Mouse (Mus musculus) retina, postnatal 1 day (tissue): ENCODE data around the gene Esf1.
"Not testable (repeated sequence)": the region's sequence is repeated elsewhere in the genome, so short reads cannot be mapped to it uniquely, and the experiment has no call there.

Experiments used
- DNase-seq: peaks from one replicate; pipeline ENCODE4 v3.0.0-alpha.2; 2012

Gene Esf1

DNA sequence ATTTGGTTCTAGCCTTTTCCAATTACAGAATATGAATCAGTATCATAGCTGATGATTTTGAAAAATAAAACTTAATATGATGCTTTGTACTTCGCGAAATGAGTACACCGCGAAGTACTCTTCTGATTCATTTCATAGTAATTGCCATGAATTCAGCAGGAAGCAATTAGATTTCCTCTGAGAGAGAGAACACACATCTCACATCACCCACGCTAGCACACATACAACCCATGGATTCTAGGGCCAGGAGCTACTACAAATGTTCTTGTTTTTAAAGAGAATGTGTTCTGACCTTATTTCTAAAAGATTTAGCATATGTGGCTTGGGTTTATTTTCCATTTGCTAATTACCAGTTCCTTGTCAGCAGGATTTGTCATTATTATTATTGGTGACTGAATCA lies 76.9 kb downstream of the Esf1 start:
- no peak for DNase-seq

DNA sequence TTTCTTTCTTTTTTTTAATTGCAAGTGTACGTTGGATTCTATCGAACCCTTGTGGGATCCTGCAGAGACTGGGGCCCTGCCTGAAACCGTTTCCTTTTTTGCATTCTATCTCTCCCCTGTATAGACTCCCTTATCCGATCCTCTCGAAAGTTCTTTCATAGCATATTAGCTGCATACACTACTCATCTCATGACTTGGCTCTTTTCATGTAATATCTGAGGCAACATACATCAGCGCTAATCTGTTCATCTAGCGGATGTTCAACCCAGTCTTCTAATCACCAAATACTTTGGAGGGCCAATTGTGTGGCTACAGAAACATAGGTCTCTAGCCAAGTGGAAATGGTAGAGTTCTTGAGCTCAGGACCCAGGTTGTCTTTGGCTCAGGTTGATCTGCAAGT lies 86.1 kb downstream of the Esf1 start:
- DNase-seq: no peak

DNA sequence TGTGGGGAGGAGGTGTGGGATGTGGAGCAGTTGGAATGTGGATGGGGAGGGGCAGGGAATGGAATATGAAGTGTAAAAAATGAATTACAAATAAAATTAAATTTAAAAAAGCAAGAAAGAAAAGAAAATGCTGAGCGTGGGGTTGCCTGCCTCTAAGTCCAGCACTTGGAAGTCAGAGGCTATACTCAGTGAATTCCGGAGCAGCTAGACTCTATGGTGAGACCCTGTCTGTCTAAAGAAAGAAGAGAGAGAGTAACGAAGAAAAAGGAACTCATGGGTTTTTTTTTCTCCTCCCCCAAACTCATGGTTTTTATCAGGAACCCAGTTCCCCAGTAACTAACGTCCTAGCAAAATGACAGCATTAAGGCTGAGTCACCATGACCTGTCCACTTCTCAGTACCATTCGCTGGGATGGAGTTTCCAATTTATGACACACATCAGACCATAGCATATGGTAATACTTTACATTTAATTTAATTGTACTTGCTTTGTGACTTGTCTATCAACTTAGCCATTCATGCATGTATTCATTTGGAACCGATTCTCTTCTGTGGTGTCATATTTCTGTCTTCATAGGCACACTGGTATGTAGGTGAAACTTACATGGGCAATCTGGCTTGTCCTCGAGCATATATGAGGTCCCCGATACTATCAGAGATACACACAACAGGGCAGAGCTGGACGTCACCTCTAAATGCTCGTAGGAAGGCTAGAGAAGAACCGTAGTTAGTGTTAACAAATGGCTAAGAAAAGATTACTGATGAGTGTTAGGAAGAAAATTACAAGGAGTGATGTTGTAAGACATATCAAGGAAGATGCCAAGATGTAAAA lies 89.4 kb downstream of the Esf1 start:
- DNase-seq: no peak

DNA sequence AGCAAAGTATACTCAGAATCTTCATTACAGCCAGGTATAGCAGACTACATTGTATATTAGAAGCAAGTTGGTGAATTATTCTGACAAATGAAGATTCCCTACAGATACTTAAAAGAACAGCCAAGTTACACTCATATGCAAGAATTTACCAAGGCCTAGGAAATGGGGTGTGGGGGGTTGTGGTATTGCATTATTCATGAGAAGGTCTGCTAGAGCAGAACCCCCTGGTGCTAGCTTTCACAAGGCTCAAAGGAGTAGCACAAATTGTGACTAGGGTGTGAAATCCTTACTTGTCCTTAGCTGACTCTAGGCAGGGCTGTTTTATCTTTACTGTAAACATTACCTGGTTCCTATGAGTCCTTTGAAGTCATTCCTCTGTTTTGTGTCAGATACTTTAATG lies 91.1 kb downstream of the Esf1 start:
- not testable (repeated sequence) for DNase-seq

- no peak for DNase-seq
Observed at GRCm38 (mm10) chr2:140078600-140079280, 91.6 kb downstream of the Esf1 start.

- no peak for DNase-seq
Observed at GRCm38 (mm10) chr2:140077476-140077875, 92.9 kb downstream of the Esf1 start.

DNA sequence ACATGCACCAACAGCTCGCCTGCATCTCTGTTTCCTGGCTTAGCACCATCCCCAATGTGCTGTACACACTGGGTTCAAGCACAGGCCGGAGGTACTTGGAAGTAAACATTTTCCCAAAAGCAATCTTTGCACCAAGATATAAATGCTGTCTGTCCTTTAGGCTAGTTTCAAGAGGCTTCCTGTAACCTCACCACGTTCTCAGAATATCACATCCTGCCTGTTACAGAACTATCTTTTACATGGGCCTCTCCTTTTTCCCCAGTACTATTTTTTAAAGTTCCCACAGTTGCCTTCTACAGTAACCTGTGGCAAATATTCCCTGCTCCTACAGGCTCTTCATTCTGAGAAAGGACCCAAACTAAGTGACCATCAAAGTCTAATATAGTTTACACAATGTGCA lies 95.2 kb downstream of the Esf1 start:
- DNase-seq: no peak
